Mouse (Mus musculus): Measurements from ENCODE around the gene Agpat2. TPM values are rescaled to one million over a fixed set of nuclear protein-coding genes. Genes with fewer than 3 reads are reported as not detected.

Agpat2 gene
- polyA plus RNA-seq, 1 experiment from 2014 or later = 41.4 TPM

DNA sequence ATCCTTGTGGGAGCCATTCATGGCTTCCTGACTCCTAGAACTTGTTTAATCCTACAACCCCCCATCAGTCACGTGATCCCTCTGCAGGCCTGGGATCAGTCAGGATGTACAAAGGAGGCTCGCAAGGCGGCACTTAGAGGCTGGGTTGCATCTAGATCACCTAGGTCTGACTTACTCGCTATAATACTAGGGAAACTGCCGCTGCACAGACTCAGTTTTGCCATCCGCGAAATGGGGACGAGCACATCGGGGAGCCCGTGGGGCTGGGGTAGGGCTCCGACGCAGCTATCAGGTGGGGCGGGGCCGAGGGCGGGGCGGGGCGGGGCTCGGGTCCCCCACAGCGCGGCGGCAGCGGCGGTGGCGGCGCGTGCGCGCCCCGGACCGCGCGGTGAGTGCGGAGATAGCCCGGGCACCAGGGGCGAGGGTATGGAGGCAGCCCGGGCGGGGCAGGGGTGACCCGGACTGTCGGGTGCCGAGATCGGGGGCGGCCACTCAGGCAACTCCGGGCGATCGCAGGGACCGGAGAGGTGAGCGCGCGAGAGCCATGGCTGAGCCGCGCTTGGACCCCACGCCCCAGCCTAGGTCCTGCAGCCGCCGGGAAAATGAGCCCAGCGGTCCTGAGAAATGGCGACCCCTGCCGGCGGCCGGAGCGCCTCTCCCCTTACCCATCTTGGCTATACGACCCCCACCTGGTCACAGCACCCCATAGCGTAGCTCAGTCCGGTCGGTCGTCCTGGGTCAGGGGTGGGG, 17.7 kb downstream of the Agpat2 start, which contains the start of gene Gm20532:
TSS of gene Gm20532 (plus strand) at position 346 of the 750 bp plus-strand sequence.
- Histone ChIP-seq H3K4me3 (ENCODE audit: low read length) (peak within 1 kb of the TSS; percentile 66), H3K4me2 (replicated peaks; ENCODE audit: low read depth, low read length) (peak within 1 kb of the TSS; percentile 64), H3K4me1 (ENCODE audit: control insufficient read depth, insufficient read depth, low read length) (peaks cover 20% of the 10 kb centered on the region), H3K27me3 (ENCODE audit: control insufficient read depth, insufficient read depth, low read length) (no peaks in the 10 kb centered on the region), H3K9me3 (ENCODE audit: control insufficient read depth, low read length) (no peaks in the 10 kb centered on the region), H3K36me3 (ENCODE audit: control insufficient read depth, insufficient read depth, low read length) (peaks cover 3% of the 10 kb centered on the region; the same call in 1 of the 2 replicates), H3K27ac (ENCODE audit: low read depth, low read length) (peak within 1 kb of the TSS; percentile 78), H3K9ac (ENCODE audit: low read depth, low read length) (peak within 1 kb of the TSS; percentile 81)
- ATAC-seq (ENCODE audit: low FRiP score, low TSS enrichment) = peak; percentile 82
- under 1% methylated on average over 62 of the region's 65 CpGs for WGBS

DNA sequence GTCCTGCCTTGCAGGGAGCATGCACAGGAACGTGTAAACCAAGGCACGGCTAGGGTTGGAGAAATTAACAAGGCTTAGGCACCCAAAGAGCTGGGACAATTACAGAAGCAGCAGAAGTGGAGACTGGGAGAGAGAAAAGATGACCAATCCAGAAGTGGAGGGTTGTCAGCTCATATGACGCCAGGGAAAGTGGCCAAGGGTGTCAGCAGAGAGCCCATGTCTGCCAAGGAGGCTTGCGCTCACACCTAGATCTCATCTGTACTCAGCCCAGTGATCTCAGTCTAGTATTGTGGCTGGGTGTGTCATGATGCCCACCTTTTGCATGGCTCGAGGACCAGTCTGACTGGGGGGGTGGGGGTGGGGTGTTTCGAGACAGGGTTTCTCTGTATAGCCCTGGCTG, 18.5 kb downstream of the Agpat2 start:
- peak overlapping the region; percentile 66 for H3K4me3 ChIP-seq (ENCODE audit: low read length)
- H3K9me3 ChIP-seq (ENCODE audit: control insufficient read depth, low read length) = no peaks in the 10 kb centered on the region
- WGBS = 51% methylated on average over 6 of the region's 6 CpGs
- no peak overlapping the region for H3K4me2 ChIP-seq (replicated peaks; ENCODE audit: low read depth, low read length)
- ATAC-seq (ENCODE audit: low FRiP score, low TSS enrichment) = no peak
- no peaks in the 10 kb centered on the region for H3K27me3 ChIP-seq (ENCODE audit: control insufficient read depth, insufficient read depth, low read length)
- peak overlapping the region; percentile 81; the same call in 1 of the 2 replicates for H3K9ac ChIP-seq (ENCODE audit: low read depth, low read length)
- H3K4me1 ChIP-seq (ENCODE audit: control insufficient read depth, insufficient read depth, low read length) = peaks cover 20% of the 10 kb centered on the region
- H3K27ac ChIP-seq (ENCODE audit: low read depth, low read length) = peak overlapping the region; percentile 27
- H3K36me3 ChIP-seq (ENCODE audit: control insufficient read depth, insufficient read depth, low read length) = no peaks in the 10 kb centered on the region; the same call in 1 of the 2 replicates

DNA sequence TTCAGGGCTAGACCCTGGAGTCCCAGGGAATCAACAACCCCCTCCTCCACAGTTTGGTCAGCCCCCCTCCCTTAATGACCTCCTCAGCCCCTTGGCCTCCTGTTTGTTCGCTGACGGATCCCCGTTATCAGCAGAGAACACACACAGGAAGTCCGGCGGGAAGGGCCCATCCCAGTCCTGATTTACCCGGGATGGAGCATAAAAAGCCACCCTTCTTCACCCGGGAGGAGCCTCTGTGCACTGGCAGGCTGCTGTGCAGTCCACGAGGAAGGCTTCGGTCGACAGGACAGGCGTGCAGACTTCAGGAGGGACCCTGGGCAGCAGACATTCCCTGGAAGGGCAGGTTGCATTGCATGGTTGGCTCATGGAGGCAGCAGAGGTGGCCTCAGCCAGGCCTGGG, 20.6 kb downstream of the Agpat2 start:
- Histone ChIP-seq H3K27ac (ENCODE audit: low read depth, low read length) (peak overlapping the region; percentile 53), H3K9me3 (ENCODE audit: control insufficient read depth, low read length) (no peaks in the 10 kb centered on the region), H3K27me3 (ENCODE audit: control insufficient read depth, insufficient read depth, low read length) (no peaks in the 10 kb centered on the region), H3K4me3 (ENCODE audit: low read length) (peak overlapping the region; percentile 66; the same call in 1 of the 2 replicates), H3K4me1 (ENCODE audit: control insufficient read depth, insufficient read depth, low read length) (peaks cover 16% of the 10 kb centered on the region), H3K4me2 (replicated peaks; ENCODE audit: low read depth, low read length) (no peak overlapping the region), H3K9ac (ENCODE audit: low read depth, low read length) (peak overlapping the region; percentile 53; the same call in 1 of the 2 replicates), H3K36me3 (ENCODE audit: control insufficient read depth, insufficient read depth, low read length) (no peaks in the 10 kb centered on the region)
- 37% methylated on average over 11 of the region's 11 CpGs for WGBS
- no peak for ATAC-seq (ENCODE audit: low FRiP score, low TSS enrichment)

DNA sequence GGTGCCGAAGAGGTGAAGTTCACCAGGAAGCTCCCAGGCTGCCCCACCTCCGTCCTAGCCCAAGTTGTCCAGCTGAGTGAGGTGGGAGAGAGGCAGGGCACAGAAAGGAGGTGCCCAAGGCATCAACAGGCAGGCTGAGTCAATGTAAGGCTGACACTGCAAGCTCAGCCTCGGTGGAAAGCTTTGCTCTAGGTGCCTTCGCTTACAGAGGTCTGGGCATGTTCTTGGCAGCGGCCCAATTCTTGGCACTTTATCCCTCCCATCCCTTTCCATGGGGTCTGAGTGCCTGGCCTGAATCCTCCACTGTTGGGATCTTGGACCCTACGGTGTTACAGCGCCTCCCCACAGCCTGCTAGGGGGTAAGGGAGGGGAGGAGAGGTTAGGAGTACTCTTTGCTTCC, 21.5 kb downstream of the Agpat2 start:
- no peak overlapping the region for H3K27ac ChIP-seq (ENCODE audit: low read depth, low read length)
- no peak overlapping the region for H3K4me2 ChIP-seq (replicated peaks; ENCODE audit: low read depth, low read length)
- no peaks in the 10 kb centered on the region for H3K27me3 ChIP-seq (ENCODE audit: control insufficient read depth, insufficient read depth, low read length)
- H3K4me1 ChIP-seq (ENCODE audit: control insufficient read depth, insufficient read depth, low read length) = peaks cover 7% of the 10 kb centered on the region
- H3K9me3 ChIP-seq (ENCODE audit: control insufficient read depth, low read length) = no peaks in the 10 kb centered on the region
- H3K9ac ChIP-seq (ENCODE audit: low read depth, low read length) = no peak overlapping the region
- no peak for ATAC-seq (ENCODE audit: low FRiP score, low TSS enrichment)
- H3K4me3 ChIP-seq (ENCODE audit: low read length) = no peak overlapping the region
- WGBS = 71% methylated on average over 7 of the region's 7 CpGs
- H3K36me3 ChIP-seq (ENCODE audit: control insufficient read depth, insufficient read depth, low read length) = no peaks in the 10 kb centered on the region

DNA sequence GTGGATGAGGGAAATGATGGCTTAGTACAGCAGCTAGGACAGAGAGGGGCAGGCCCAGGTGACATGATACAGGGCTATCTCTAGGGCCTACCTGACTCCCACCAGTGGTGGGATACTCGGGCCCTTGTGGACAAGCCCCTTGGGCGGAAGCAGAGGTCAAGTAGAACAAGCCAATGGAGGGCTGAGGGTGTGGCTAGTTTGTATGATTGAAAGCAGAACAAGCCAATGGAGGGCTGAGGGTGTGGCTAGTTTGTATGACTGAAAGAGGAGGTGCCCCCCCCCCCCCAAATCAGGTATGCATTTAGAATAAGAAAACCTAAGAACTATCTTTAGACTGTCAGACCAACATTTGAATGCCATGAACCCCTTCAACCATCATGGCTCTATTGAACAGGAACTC, 22.0 kb downstream of the Agpat2 start:
- 0 out of 2 replicates have a peak, but pooled peaks cover 3% of the 10 kb centered on the region for H3K4me1 ChIP-seq (ENCODE audit: control insufficient read depth, insufficient read depth, low read length)
- ATAC-seq (ENCODE audit: low FRiP score, low TSS enrichment) = no peak
- H3K9ac ChIP-seq (ENCODE audit: low read depth, low read length) = no peak overlapping the region
- no peaks in the 10 kb centered on the region for H3K36me3 ChIP-seq (ENCODE audit: control insufficient read depth, insufficient read depth, low read length)
- 51% methylated on average over 2 of the region's 2 CpGs for WGBS
- H3K4me3 ChIP-seq (ENCODE audit: low read length) = no peak overlapping the region
- H3K9me3 ChIP-seq (ENCODE audit: control insufficient read depth, low read length) = no peaks in the 10 kb centered on the region
- no peak overlapping the region for H3K4me2 ChIP-seq (replicated peaks; ENCODE audit: low read depth, low read length)
- no peaks in the 10 kb centered on the region for H3K27me3 ChIP-seq (ENCODE audit: control insufficient read depth, insufficient read depth, low read length)
- no peak overlapping the region for H3K27ac ChIP-seq (ENCODE audit: low read depth, low read length)

DNA sequence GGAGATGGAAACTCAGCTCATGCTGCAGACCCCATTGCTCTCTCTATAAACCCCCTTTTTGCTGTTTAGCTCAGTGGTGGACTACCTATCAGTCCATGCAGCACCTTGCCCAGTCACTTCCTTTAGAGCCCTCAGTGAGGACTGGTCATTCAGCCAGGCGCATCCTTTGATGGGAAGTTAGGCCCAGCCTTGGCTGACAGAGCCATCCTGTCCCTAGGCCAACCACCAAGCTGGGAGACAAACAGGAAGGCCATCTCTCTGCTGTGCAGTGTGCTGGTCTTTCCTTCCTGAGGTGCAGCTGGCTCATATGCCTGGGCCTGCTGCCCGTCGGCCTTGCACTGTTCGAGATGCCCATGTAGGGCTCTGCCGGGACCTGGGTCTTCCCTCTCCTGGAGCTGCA, 23.5 kb downstream of the Agpat2 start:
- Histone ChIP-seq H3K4me1 (ENCODE audit: control insufficient read depth, insufficient read depth, low read length) (0 out of 2 replicates have a peak, but pooled peaks cover 10% of the 10 kb centered on the region), H3K27me3 (ENCODE audit: control insufficient read depth, insufficient read depth, low read length) (no peaks in the 10 kb centered on the region), H3K4me3 (ENCODE audit: low read length) (no peak overlapping the region), H3K9me3 (ENCODE audit: control insufficient read depth, low read length) (no peaks in the 10 kb centered on the region), H3K4me2 (replicated peaks; ENCODE audit: low read depth, low read length) (no peak overlapping the region; the same call in 1 of the 2 replicates), H3K36me3 (ENCODE audit: control insufficient read depth, insufficient read depth, low read length) (no peaks in the 10 kb centered on the region), H3K9ac (ENCODE audit: low read depth, low read length) (no peak overlapping the region), H3K27ac (ENCODE audit: low read depth, low read length) (no peak overlapping the region)
- 82% methylated on average over 5 of the region's 5 CpGs for WGBS
- no peak for ATAC-seq (ENCODE audit: low FRiP score, low TSS enrichment)

DNA sequence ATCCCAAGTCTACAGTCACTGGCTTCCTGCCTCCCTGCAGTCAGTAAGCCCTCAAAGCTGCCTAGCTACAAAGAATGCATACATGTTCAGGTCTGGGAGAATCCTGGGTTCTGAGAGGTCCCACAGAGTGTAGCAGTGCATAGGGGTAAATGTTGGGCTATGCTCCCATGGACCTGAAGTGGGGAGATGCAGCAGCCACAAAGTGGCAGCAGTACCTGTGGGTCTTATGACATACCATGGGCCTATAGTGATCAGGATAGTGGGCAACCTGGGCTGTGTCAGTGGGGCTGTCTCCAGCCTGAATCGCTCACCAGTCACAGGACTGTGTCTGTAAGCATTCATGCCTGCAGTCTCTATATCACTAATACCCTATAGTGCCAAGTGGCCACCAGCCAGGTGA, 24.5 kb downstream of the Agpat2 start, which contains the start of gene Egfl7:
TSS of gene Egfl7 (plus strand) at position 301 of the 400 bp plus-strand sequence.
- Histone ChIP-seq H3K4me2 (replicated peaks; ENCODE audit: low read depth, low read length) (no peak within 1 kb of the TSS), H3K4me1 (ENCODE audit: control insufficient read depth, insufficient read depth, low read length) (0 out of 2 replicates have a peak, but pooled peaks cover 10% of the 10 kb centered on the region), H3K4me3 (ENCODE audit: low read length) (no peak within 1 kb of the TSS), H3K27me3 (ENCODE audit: control insufficient read depth, insufficient read depth, low read length) (no peaks in the 10 kb centered on the region), H3K36me3 (ENCODE audit: control insufficient read depth, insufficient read depth, low read length) (no peaks in the 10 kb centered on the region), H3K27ac (ENCODE audit: low read depth, low read length) (peak within 1 kb of the TSS; percentile 73; the same call in 1 of the 2 replicates), H3K9me3 (ENCODE audit: control insufficient read depth, low read length) (no peaks in the 10 kb centered on the region), H3K9ac (ENCODE audit: low read depth, low read length) (no peak within 1 kb of the TSS)
- ATAC-seq (ENCODE audit: low FRiP score, low TSS enrichment) = no peak
- WGBS = 88% methylated on average over 1 of the region's 1 CpGs

DNA sequence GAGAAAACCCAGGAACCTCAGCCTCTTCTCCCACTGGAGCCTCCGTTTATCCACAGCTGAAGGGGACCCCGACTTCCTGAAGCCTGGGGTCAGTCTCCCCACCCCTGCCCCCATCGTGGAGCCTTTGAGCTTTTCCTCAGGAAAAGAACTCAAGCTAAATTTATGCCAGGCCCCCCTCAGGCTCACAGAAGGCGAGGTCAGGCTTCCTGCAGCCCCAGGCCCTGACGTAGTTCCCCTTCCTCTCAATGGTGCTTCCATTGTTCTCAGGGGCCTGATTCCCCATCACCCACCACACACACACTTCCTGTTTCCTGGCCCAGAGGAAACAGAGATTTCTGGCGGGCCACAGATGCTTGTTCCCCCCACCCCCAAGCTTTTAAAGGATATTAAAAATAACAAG, 25.8 kb downstream of the Agpat2 start:
- H3K4me2 ChIP-seq (replicated peaks; ENCODE audit: low read depth, low read length) = no peak overlapping the region

DNA sequence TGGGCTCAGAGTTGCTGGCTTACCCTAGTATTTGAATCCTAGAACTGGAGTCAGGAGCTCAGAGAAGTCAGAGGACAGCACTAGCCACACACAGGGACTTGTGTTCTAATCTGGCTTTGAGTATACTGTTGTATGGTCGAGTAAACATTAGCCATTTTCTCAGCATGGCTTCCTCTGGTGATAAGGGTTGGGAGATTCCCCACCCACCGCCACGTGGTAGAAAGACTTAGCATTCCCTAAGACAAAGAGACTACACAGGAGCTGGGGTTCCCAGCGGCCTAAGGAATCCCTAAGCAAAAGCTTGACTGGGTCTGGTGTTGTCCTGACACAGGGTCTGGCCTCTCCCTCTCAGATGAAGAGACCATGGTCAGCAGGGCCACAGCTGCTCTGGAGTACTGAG, 27.8 kb downstream of the Agpat2 start:
- WGBS = 67% methylated on average over 4 of the region's 4 CpGs
- no peak for ATAC-seq (ENCODE audit: low FRiP score, low TSS enrichment)
- Histone ChIP-seq H3K9me3 (ENCODE audit: control insufficient read depth, low read length) (no peaks in the 10 kb centered on the region), H3K27me3 (ENCODE audit: control insufficient read depth, insufficient read depth, low read length) (no peaks in the 10 kb centered on the region), H3K4me1 (ENCODE audit: control insufficient read depth, insufficient read depth, low read length) (peaks cover 21% of the 10 kb centered on the region), H3K4me2 (replicated peaks; ENCODE audit: low read depth, low read length) (no peak overlapping the region), H3K27ac (ENCODE audit: low read depth, low read length) (peak overlapping the region; percentile 55; the same call in 1 of the 2 replicates), H3K36me3 (ENCODE audit: control insufficient read depth, insufficient read depth, low read length) (no peaks in the 10 kb centered on the region), H3K4me3 (ENCODE audit: low read length) (no peak overlapping the region), H3K9ac (ENCODE audit: low read depth, low read length) (no peak overlapping the region)

More for the DNA sequence above, 25.8 kb downstream of the Agpat2 start:
- WGBS = 46% methylated on average over 6 of the region's 6 CpGs
- ATAC-seq (ENCODE audit: low FRiP score, low TSS enrichment) = 0 out of 2 replicates have a peak, but pooled peaks have one; percentile 16
- Histone ChIP-seq H3K9ac (ENCODE audit: low read depth, low read length) (no peak overlapping the region), H3K27ac (ENCODE audit: low read depth, low read length) (peak overlapping the region; percentile 73; the same call in 1 of the 2 replicates), H3K9me3 (ENCODE audit: control insufficient read depth, low read length) (no peaks in the 10 kb centered on the region), H3K27me3 (ENCODE audit: control insufficient read depth, insufficient read depth, low read length) (no peaks in the 10 kb centered on the region), H3K4me3 (ENCODE audit: low read length) (no peak overlapping the region), H3K36me3 (ENCODE audit: control insufficient read depth, insufficient read depth, low read length) (no peaks in the 10 kb centered on the region), H3K4me1 (ENCODE audit: control insufficient read depth, insufficient read depth, low read length) (peaks cover 18% of the 10 kb centered on the region)

Measured in kidney, embryonic 14.5 days (tissue).